Mouse (Mus musculus): ENCODE results near the gene Krtap3-2.

- TF ChIP-seq POLR2A (IDR thresholded peaks at IDR 0.05; ENCODE audit: control insufficient read depth, extremely low read depth, insufficient read depth, low read length, poor library complexity): no peak
- no peak for TF ChIP-seq CTCF (IDR thresholded peaks at IDR 0.05; ENCODE audit: borderline replicate concordance, control insufficient read depth, extremely low read depth, insufficient read depth, low read length, poor library complexity)
Measured at GRCm38 (mm10) chr11:99547892-99548291, 8.8 kb downstream of the Krtap3-2 start.

All from thymus, adult 2 months (tissue).